Mouse (Mus musculus): Measurements from ENCODE around the gene Gm45140. TPM values are rescaled to one million over a fixed set of nuclear protein-coding genes. Genes with fewer than 3 reads are reported as not detected.

Gm45140 gene
- polyA plus RNA-seq, 1 experiment from 2014 or later: 4.6 TPM

DNA sequence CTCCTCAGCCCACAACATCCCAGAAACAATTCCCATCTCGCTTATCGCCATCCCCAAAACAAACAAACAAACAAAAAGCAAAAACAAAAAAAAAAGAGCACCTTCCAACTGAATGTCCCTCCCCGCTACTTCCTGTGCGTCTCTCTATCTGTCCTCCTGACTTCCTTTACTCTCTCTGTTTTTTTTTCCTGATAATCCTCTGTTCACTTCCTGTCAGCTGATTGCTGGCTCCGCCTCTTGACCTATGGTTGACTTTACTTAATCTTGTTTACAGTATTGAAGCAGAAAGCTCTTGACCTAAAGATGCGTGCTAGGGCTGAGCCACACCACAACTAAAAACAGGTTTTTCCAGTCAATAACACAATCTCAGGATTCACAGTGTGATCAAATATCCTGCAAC, 87.1 kb downstream of the Gm45140 start:
- no peak for ATAC-seq (ENCODE audit: low FRiP score, low TSS enrichment)
- no peak overlapping the region for H3K9ac ChIP-seq (replicated peaks; ENCODE audit: low read length)
- H3K27ac ChIP-seq (replicated peaks; ENCODE audit: low read depth, low read length): no peak overlapping the region
- H3K9me3 ChIP-seq (ENCODE audit: control insufficient read depth, low read length): no peaks in the 10 kb centered on the region
- H3K36me3 ChIP-seq (ENCODE audit: control insufficient read depth, insufficient read depth, low read length): no peaks in the 10 kb centered on the region
- WGBS: 94% methylated on average over 6 of the region's 6 CpGs
- no peaks in the 10 kb centered on the region for H3K4me1 ChIP-seq (ENCODE audit: control insufficient read depth, insufficient read depth, low read length)
- H3K4me3 ChIP-seq (replicated peaks; ENCODE audit: low read depth, low read length): no peak overlapping the region
- DNase-seq: no peak
- H3K27me3 ChIP-seq (ENCODE audit: control insufficient read depth, insufficient read depth, low read length): no peaks in the 10 kb centered on the region
- H3K4me2 ChIP-seq (ENCODE audit: low read length): no peak overlapping the region

DNA sequence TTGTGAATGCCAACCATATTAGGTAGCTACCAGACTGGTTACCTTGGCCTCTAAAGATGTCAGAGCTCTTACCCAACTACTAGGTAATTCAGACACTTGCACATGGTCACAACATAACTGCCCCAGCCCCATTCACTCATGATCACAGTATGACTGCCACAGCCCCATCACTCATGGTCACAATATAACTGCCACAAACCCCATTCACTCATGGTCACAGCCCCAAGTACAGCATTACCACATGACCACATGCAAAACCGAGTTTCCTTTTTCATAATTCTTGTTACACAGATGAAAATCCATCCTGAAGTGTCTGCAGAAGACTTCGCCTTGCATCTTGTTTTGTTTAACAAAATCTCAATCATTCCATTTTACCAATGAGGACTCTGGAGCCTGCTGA, 87.5 kb downstream of the Gm45140 start:
- Histone ChIP-seq H3K4me2 (ENCODE audit: low read length) (no peak overlapping the region), H3K4me3 (replicated peaks; ENCODE audit: low read depth, low read length) (no peak overlapping the region), H3K9me3 (ENCODE audit: control insufficient read depth, low read length) (no peaks in the 10 kb centered on the region), H3K27me3 (ENCODE audit: control insufficient read depth, insufficient read depth, low read length) (no peaks in the 10 kb centered on the region), H3K36me3 (ENCODE audit: control insufficient read depth, insufficient read depth, low read length) (no peaks in the 10 kb centered on the region), H3K27ac (replicated peaks; ENCODE audit: low read depth, low read length) (no peak overlapping the region), H3K4me1 (ENCODE audit: control insufficient read depth, insufficient read depth, low read length) (no peaks in the 10 kb centered on the region), H3K9ac (replicated peaks; ENCODE audit: low read length) (no peak overlapping the region)
- 92% methylated on average over 2 of the region's 2 CpGs for WGBS
- ATAC-seq (ENCODE audit: low FRiP score, low TSS enrichment) (no peak), DNase-seq (no peak)

DNA sequence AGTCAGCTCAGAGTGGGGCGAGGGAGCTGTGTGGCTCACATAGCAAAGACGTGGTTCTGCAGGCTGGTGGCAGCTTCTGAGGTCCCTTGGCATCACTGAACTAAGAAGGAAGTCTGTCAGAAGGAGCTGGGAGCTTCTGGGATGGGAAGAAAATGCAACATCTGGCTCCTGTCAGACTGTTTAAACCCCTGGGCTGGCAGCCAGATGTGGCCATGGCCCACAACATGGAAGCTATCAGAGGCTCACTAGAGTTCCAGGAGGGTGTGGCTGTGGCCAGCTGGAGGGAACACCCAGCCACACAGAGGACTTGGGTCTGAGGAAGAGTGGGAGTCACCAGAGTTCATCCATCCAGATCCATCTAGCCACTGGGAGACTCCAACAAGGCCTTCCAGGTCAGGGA, 88.7 kb downstream of the Gm45140 start:
- Histone ChIP-seq H3K4me1 (ENCODE audit: control insufficient read depth, insufficient read depth, low read length) (no peaks in the 10 kb centered on the region), H3K36me3 (ENCODE audit: control insufficient read depth, insufficient read depth, low read length) (no peaks in the 10 kb centered on the region), H3K9ac (replicated peaks; ENCODE audit: low read length) (no peak overlapping the region), H3K4me2 (ENCODE audit: low read length) (no peak overlapping the region), H3K9me3 (ENCODE audit: control insufficient read depth, low read length) (no peaks in the 10 kb centered on the region), H3K27me3 (ENCODE audit: control insufficient read depth, insufficient read depth, low read length) (no peaks in the 10 kb centered on the region), H3K27ac (replicated peaks; ENCODE audit: low read depth, low read length) (no peak overlapping the region), H3K4me3 (replicated peaks; ENCODE audit: low read depth, low read length) (no peak overlapping the region)
- WGBS: 84% methylated on average over 2 of the region's 2 CpGs
- DNase-seq (no peak), ATAC-seq (ENCODE audit: low FRiP score, low TSS enrichment) (no peak)

DNA sequence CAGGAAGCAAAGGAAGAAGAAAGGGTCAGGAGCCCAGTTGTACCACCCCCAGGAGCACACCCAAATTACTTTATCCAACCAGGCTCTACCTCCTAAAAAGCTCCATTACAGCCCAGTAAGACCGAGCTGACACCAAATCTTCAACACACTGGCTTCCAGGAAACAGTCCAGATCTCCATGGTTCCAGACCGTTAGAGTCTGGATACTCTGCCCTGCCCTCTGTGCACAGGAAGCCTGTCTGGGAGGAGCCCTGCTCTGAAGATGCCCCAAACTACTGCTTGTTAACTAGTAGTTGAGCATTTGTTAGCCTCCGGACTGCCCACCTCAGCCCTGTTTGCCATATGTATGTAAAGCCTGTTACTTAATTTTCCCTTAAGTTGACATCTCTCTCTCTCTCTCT, 89.5 kb downstream of the Gm45140 start:
- Histone ChIP-seq H3K4me3 (replicated peaks; ENCODE audit: low read depth, low read length) (no peak overlapping the region), H3K36me3 (ENCODE audit: control insufficient read depth, insufficient read depth, low read length) (no peaks in the 10 kb centered on the region), H3K9ac (replicated peaks; ENCODE audit: low read length) (no peak overlapping the region), H3K4me1 (ENCODE audit: control insufficient read depth, insufficient read depth, low read length) (no peaks in the 10 kb centered on the region), H3K27ac (replicated peaks; ENCODE audit: low read depth, low read length) (no peak overlapping the region), H3K27me3 (ENCODE audit: control insufficient read depth, insufficient read depth, low read length) (no peaks in the 10 kb centered on the region), H3K4me2 (ENCODE audit: low read length) (no peak overlapping the region), H3K9me3 (ENCODE audit: control insufficient read depth, low read length) (no peaks in the 10 kb centered on the region)
- 81% methylated on average over 3 of the region's 3 CpGs for WGBS
- DNase-seq (no peak), ATAC-seq (ENCODE audit: low FRiP score, low TSS enrichment) (no peak)

DNA sequence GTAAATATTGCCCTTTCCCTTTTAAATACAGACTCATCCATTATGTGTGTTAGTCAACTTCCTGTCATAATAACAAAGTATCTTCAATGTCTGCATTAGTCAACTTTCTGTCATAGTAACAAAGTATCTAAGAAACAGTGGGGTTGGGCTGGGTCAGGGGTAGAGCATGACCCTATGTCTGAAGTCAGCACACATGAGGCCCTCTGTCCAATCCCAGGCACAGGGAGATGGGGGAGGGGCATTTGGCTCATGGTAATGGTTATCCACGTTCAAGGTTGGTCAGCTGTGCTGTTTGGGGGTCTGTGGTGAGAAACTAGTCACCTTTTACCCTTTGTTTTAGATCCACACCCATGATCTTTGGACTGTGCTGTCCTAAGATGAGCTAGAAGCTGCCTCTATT, 90.3 kb downstream of the Gm45140 start:
- H3K9me3 ChIP-seq (ENCODE audit: control insufficient read depth, low read length): no peaks in the 10 kb centered on the region
- no peaks in the 10 kb centered on the region for H3K4me1 ChIP-seq (ENCODE audit: control insufficient read depth, insufficient read depth, low read length)
- 45% methylated on average over 1 of the region's 1 CpGs for WGBS
- no peak for DNase-seq
- H3K27ac ChIP-seq (replicated peaks; ENCODE audit: low read depth, low read length): no peak overlapping the region
- H3K4me2 ChIP-seq (ENCODE audit: low read length): no peak overlapping the region
- no peak overlapping the region for H3K9ac ChIP-seq (replicated peaks; ENCODE audit: low read length)
- H3K27me3 ChIP-seq (ENCODE audit: control insufficient read depth, insufficient read depth, low read length): no peaks in the 10 kb centered on the region
- H3K4me3 ChIP-seq (replicated peaks; ENCODE audit: low read depth, low read length): no peak overlapping the region
- no peaks in the 10 kb centered on the region for H3K36me3 ChIP-seq (ENCODE audit: control insufficient read depth, insufficient read depth, low read length)
- no peak for ATAC-seq (ENCODE audit: low FRiP score, low TSS enrichment)

DNA sequence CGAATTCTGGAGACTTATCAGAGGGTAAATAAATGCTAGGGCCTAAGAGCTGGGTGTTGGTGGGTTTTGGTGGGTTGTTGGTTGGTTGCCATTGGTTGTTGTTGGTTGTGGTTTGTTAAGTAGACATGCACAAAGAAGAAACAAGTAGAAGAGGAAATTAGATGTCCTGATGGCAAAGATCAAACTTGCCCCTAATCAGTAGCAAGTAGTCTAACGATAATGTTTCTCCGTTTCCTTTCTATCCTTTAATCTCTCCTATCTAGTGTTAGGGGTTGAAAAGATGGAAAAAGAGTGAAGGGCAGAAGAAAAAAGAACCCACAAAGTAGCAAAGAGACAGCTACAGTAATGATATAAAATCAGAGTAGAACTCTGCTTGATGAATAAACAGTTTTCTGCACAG, 91.0 kb downstream of the Gm45140 start:
- no peak overlapping the region for H3K9ac ChIP-seq (replicated peaks; ENCODE audit: low read length)
- no peaks in the 10 kb centered on the region for H3K9me3 ChIP-seq (ENCODE audit: control insufficient read depth, low read length)
- H3K4me1 ChIP-seq (ENCODE audit: control insufficient read depth, insufficient read depth, low read length): no peaks in the 10 kb centered on the region
- no peak overlapping the region for H3K4me2 ChIP-seq (ENCODE audit: low read length)
- DNase-seq (no peak), ATAC-seq (ENCODE audit: low FRiP score, low TSS enrichment) (no peak)
- no peaks in the 10 kb centered on the region for H3K36me3 ChIP-seq (ENCODE audit: control insufficient read depth, insufficient read depth, low read length)
- H3K4me3 ChIP-seq (replicated peaks; ENCODE audit: low read depth, low read length): no peak overlapping the region
- H3K27me3 ChIP-seq (ENCODE audit: control insufficient read depth, insufficient read depth, low read length): no peaks in the 10 kb centered on the region
- no peak overlapping the region for H3K27ac ChIP-seq (replicated peaks; ENCODE audit: low read depth, low read length)
- WGBS: 96% methylated on average over 3 of the region's 3 CpGs

DNA sequence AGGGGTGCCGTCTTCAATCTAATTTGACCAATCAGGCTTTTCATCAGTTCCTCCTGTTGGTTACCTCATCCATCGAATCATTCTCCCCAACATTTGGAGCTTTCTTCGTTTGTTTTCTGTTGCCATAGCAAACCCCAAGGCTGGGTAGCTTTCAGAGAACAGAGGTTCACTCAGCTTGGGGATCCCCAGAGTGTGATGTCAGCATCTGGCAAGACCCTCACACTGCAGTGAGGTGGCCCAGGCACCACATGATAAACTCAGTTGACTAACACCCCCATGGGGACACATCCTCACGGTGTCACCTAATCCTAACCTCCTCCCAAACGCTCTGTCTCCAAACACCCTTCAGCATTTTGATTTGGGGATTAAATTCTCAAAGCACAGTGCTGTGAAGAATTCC, 92.3 kb downstream of the Gm45140 start:
- H3K9ac ChIP-seq (replicated peaks; ENCODE audit: low read length): no peak overlapping the region
- H3K27ac ChIP-seq (replicated peaks; ENCODE audit: low read depth, low read length): no peak overlapping the region
- H3K9me3 ChIP-seq (ENCODE audit: control insufficient read depth, low read length): no peaks in the 10 kb centered on the region
- no peaks in the 10 kb centered on the region for H3K27me3 ChIP-seq (ENCODE audit: control insufficient read depth, insufficient read depth, low read length)
- 66% methylated on average over 5 of the region's 5 CpGs for WGBS
- no peak overlapping the region for H3K4me2 ChIP-seq (ENCODE audit: low read length)
- ATAC-seq (ENCODE audit: low FRiP score, low TSS enrichment) (no peak), DNase-seq (no peak)
- H3K4me3 ChIP-seq (replicated peaks; ENCODE audit: low read depth, low read length): no peak overlapping the region
- H3K36me3 ChIP-seq (ENCODE audit: control insufficient read depth, insufficient read depth, low read length): no peaks in the 10 kb centered on the region
- 0 out of 2 replicates have a peak, but pooled peaks cover under 1% of the 10 kb centered on the region for H3K4me1 ChIP-seq (ENCODE audit: control insufficient read depth, insufficient read depth, low read length)

DNA sequence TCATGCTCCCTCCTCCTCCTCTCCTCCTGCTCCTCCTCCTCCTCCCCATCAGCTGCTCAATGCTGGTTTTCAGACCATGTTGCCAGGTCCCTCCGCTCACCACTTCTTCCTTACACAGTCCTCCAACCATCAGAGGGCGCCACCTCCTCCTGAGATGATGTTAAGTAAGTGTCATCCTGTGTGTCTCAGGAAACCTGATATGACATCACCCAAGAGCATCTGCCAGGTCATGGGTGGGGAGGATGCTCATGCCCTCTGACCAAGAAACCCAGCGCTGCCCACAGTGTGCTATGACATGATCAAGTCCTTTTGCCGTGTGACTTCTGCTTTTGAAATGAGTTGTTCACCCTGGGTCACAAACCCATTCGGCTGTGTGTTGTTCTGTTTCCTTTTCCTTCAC, 92.8 kb downstream of the Gm45140 start:
- Histone ChIP-seq H3K9me3 (ENCODE audit: control insufficient read depth, low read length) (no peaks in the 10 kb centered on the region), H3K9ac (replicated peaks; ENCODE audit: low read length) (no peak overlapping the region), H3K4me2 (ENCODE audit: low read length) (no peak overlapping the region), H3K36me3 (ENCODE audit: control insufficient read depth, insufficient read depth, low read length) (no peaks in the 10 kb centered on the region), H3K4me1 (ENCODE audit: control insufficient read depth, insufficient read depth, low read length) (0 out of 2 replicates have a peak, but pooled peaks cover 3% of the 10 kb centered on the region), H3K27ac (replicated peaks; ENCODE audit: low read depth, low read length) (no peak overlapping the region), H3K4me3 (replicated peaks; ENCODE audit: low read depth, low read length) (no peak overlapping the region), H3K27me3 (ENCODE audit: control insufficient read depth, insufficient read depth, low read length) (no peaks in the 10 kb centered on the region)
- DNase-seq (no peak), ATAC-seq (ENCODE audit: low FRiP score, low TSS enrichment) (no peak)
- 81% methylated on average over 5 of the region's 5 CpGs for WGBS

DNA sequence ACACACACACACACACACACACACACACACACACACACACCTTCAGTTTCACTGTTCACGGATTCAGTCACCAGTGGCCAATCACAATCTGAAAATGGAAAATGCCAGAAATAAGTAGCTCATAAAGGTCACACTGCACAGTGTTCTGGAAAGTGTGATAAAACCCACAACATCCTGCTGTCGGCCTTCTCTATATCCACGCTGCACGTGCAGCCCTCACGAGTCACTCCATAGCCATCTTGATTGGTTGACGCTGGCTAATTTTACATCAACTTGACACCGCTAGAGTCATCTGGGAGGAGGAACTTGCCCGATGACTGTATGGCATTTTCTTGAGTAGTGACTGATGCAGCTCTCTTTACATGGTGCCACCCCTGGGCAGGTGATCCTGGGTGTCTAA, 93.6 kb downstream of the Gm45140 start:
- WGBS: 93% methylated on average over 8 of the region's 8 CpGs
- ATAC-seq (ENCODE audit: low FRiP score, low TSS enrichment) (no peak), DNase-seq (no peak)

More for the DNA sequence above, 93.6 kb downstream of the Gm45140 start:
- H3K27me3 ChIP-seq (ENCODE audit: control insufficient read depth, insufficient read depth, low read length): no peaks in the 10 kb centered on the region
- H3K4me2 ChIP-seq (ENCODE audit: low read length): no peak overlapping the region
- no peaks in the 10 kb centered on the region for H3K36me3 ChIP-seq (ENCODE audit: control insufficient read depth, insufficient read depth, low read length)
- H3K4me3 ChIP-seq (replicated peaks; ENCODE audit: low read depth, low read length): no peak overlapping the region
- H3K9me3 ChIP-seq (ENCODE audit: control insufficient read depth, low read length): no peaks in the 10 kb centered on the region
- no peak overlapping the region for H3K9ac ChIP-seq (replicated peaks; ENCODE audit: low read length)
- H3K4me1 ChIP-seq (ENCODE audit: control insufficient read depth, insufficient read depth, low read length): 0 out of 2 replicates have a peak, but pooled peaks cover 3% of the 10 kb centered on the region
- no peak overlapping the region for H3K27ac ChIP-seq (replicated peaks; ENCODE audit: low read depth, low read length)
